Mouse (Mus musculus) olfactory bulb, adult 2 months (tissue): ENCODE results near the gene Rasl11b.

ENCODE experiments used
- CTCF ChIP-seq: fragments of 200-500 bp; IDR thresholded peaks from 2 replicates; pipeline ENCODE4 v1.5.1; 2012; ENCODE audit warnings: low read depth, mild to moderate bottlenecking, low read length, moderate library complexity; ENCODE audit not compliant: insufficient read depth
- POLR2A ChIP-seq: fragments of 200-500 bp; IDR thresholded peaks from 2 replicates; pipeline ENCODE4 v1.6.1; 2012; ENCODE audit warnings: mild to moderate bottlenecking, low read depth, low read length, moderate library complexity; ENCODE audit not compliant: insufficient read depth

GRCm38 (mm10) chr5:74195614-74196306, 674 bp downstream of the Rasl11b start:
- TF ChIP-seq CTCF (no peak), POLR2A (no peak)
